Mouse (Mus musculus) MEL (cell line): Measurements from ENCODE around the gene Fam169b. TPM values are rescaled to one million over a fixed set of nuclear protein-coding genes. Genes with fewer than 3 reads are reported as not detected.

Source experiments
- DNase-seq: peaks from one replicate; pipeline ENCODE4 v3.0.0; 2011; ENCODE audit warnings: low read depth, low spot score
- H3K27ac ChIP-seq: 2 replicates; pipeline ENCODE4 v1.5.1; 2012; ENCODE audit warnings: low read depth, mild to moderate bottlenecking, control low read depth, low read length, moderate library complexity; ENCODE audit not compliant: control insufficient read depth
- H3K27me3 ChIP-seq, 2 experiments: fragments of 150-350 bp in 1 of 2; sonication (generic) in 1 of 2; 2 replicates each; pipeline ENCODE4 v1.6.1; 2012; ENCODE audit warnings: low read length in 2 of 2, mild to moderate bottlenecking in 2 of 2, improper control_type of control experiment in 1 of 2, moderate library complexity in 1 of 2; ENCODE audit not compliant: insufficient read depth in 2 of 2, control insufficient read depth in 1 of 2
- H3K36me3 ChIP-seq, 2 experiments: 2 replicates each; pipeline ENCODE4 v1.6.1; 2012 to 2014; ENCODE audit warnings: low read length in 2 of 2, improper control_type of control experiment in 1 of 2, inconsistent platforms in 1 of 2, mild to moderate bottlenecking in 1 of 2; ENCODE audit not compliant: insufficient read depth in 2 of 2, control insufficient read depth in 1 of 2
- H3K4me1 ChIP-seq, 2 experiments: fragments of 150-350 bp in 1 of 2; sonication (generic) in 1 of 2; 2 replicates each; pipeline ENCODE4 v1.6.1; 2012; ENCODE audit warnings: low read length in 2 of 2, improper control_type of control experiment in 1 of 2, mild to moderate bottlenecking in 1 of 2; ENCODE audit not compliant: insufficient read depth in 2 of 2, control insufficient read depth in 1 of 2
- H3K4me3 ChIP-seq, 2 experiments: fragments of 150-350 bp in 1 of 2; sonication (generic) in 1 of 2; 2 replicates each; pipeline ENCODE4 v1.5.1; 2012; ENCODE audit warnings: low read depth in 2 of 2, low read length in 2 of 2, mild to moderate bottlenecking in 2 of 2, moderate library complexity in 2 of 2, control low read depth in 1 of 2, improper control_type of control experiment in 1 of 2; ENCODE audit not compliant: control insufficient read depth in 1 of 2, insufficient read depth in 1 of 2
- H3K79me2 ChIP-seq: 2 replicates; pipeline ENCODE4 v1.6.1; 2012; ENCODE audit warnings: mild to moderate bottlenecking, low read length, moderate library complexity; ENCODE audit not compliant: control insufficient read depth, poor library complexity, insufficient read depth
- H3K9ac ChIP-seq: 2 replicates; pipeline ENCODE4 v1.6.1; 2012; ENCODE audit warnings: low read depth, mild to moderate bottlenecking, control low read depth, low read length, moderate library complexity; ENCODE audit not compliant: control insufficient read depth, poor library complexity, severe bottlenecking
- H3K9me3 ChIP-seq: fragments of 150-350 bp; sonication (generic); replicated peaks from 2 replicates; pipeline ENCODE4 v1.6.1; 2012; ENCODE audit warnings: mild to moderate bottlenecking, low read length, improper control_type of control experiment, moderate library complexity; ENCODE audit not compliant: insufficient read depth
- BHLHE40 ChIP-seq: IDR thresholded peaks from 2 replicates; pipeline ENCODE4 v1.6.1; 2012; ENCODE audit warnings: low read depth, mild to moderate bottlenecking, inconsistent platforms, low read length, improper control_type of control experiment, borderline replicate concordance
- ELF1 ChIP-seq: IDR thresholded peaks from 2 replicates; pipeline ENCODE4 v1.6.1; 2014; ENCODE audit warnings: low read depth, mild to moderate bottlenecking, inconsistent platforms, low read length, improper control_type of control experiment, moderate library complexity
- GATA1 ChIP-seq: IDR thresholded peaks from 2 replicates; pipeline ENCODE4 v1.6.1; 2011; ENCODE audit warnings: low read depth, low read length, improper control_type of control experiment
- JUND ChIP-seq: IDR thresholded peaks from 2 replicates; pipeline ENCODE4 v1.6.1; 2011; ENCODE audit warnings: low read depth, mild to moderate bottlenecking, improper control_type of control experiment, low read length
- KAT2A ChIP-seq: conservative IDR thresholded peaks from 2 replicates; pipeline ENCODE4 v1.6.1; 2012; ENCODE audit warnings: low read depth, low read length, improper control_type of control experiment, inconsistent platforms
- MAX ChIP-seq: IDR thresholded peaks from 2 replicates; pipeline ENCODE4 v1.6.1; 2011; ENCODE audit warnings: low read length, improper control_type of control experiment
- MAZ ChIP-seq: IDR thresholded peaks from 2 replicates; pipeline ENCODE4 v1.6.1; 2012; ENCODE audit warnings: low read depth, mild to moderate bottlenecking, inconsistent platforms, low read length, improper control_type of control experiment
- MEF2A ChIP-seq: IDR thresholded peaks from 2 replicates; pipeline ENCODE4 v1.6.1; 2014; ENCODE audit warnings: low read depth, mild to moderate bottlenecking, inconsistent platforms, low read length, improper control_type of control experiment; ENCODE audit not compliant: poor library complexity, insufficient replicate concordance, severe bottlenecking; ENCODE audit errors: extremely low read depth
- MYB ChIP-seq: IDR thresholded peaks from 2 replicates; pipeline ENCODE4 v1.6.1; 2011; ENCODE audit warnings: mild to moderate bottlenecking, low read depth, low read length, improper control_type of control experiment
- POLR2A ChIP-seq, 2 experiments: IDR thresholded peaks; 2 replicates each; pipeline ENCODE4 v1.6.1; 2011 to 2012; ENCODE audit warnings: low read length in 2 of 2, mild to moderate bottlenecking in 2 of 2, control low read depth in 1 of 2, improper control_type of control experiment in 1 of 2, low read depth in 1 of 2, moderate library complexity in 1 of 2; ENCODE audit not compliant: control insufficient read depth in 1 of 2, insufficient read depth in 1 of 2, poor library complexity in 1 of 2
- TBP ChIP-seq: IDR thresholded peaks from 2 replicates; pipeline ENCODE4 v1.8.0; 2011; ENCODE audit warnings: low read depth, low read length, improper control_type of control experiment
- UBTF ChIP-seq: IDR thresholded peaks from 2 replicates; pipeline ENCODE4 v1.6.1; 2012; ENCODE audit warnings: low read depth, mild to moderate bottlenecking, inconsistent platforms, low read length, improper control_type of control experiment, moderate library complexity, borderline replicate concordance; ENCODE audit not compliant: insufficient read depth
- ZKSCAN1 ChIP-seq: IDR thresholded peaks from 2 replicates; pipeline ENCODE4 v1.6.1; 2012; ENCODE audit warnings: low read depth, mild to moderate bottlenecking, inconsistent platforms, low read length, improper control_type of control experiment, moderate library complexity
- polyA plus RNA-seq, 2 experiments: library from polyadenylated mRNA; stranded (reverse) in 1 of 2; unstranded in 1 of 2; fragments of >175 nt in 1 of 2; fragments of >200 nt in 1 of 2; gene quantifications; 2 replicates each; pipeline versions ENCODE4 v1.2.1 to v1.2.4; 2012; ENCODE audit warnings: low replicate concordance in 2 of 2, low read depth in 1 of 2; ENCODE audit not compliant: insufficient read length in 2 of 2, insufficient read depth in 1 of 2, missing spikeins in 1 of 2
- total RNA-seq: library from RNA; depleted of rRNA; stranded (reverse); fragments of 300-350 nt; gene quantifications from 2 replicates; pipeline ENCODE4 v1.2.3, GENCODE M21; 2012

The Fam169b gene
- total and polyA plus RNA-seq, 3 experiments = not detected

GRCm38 (mm10) chr7:68259523-68260081 lies 14.0 kb upstream of the Fam169b start (continued):
- no peak for TF ChIP-seq JUND

GRCm38 (mm10) chr7:68262612-68263200 lies 10.9 kb upstream of the Fam169b start:
- H3K27ac ChIP-seq = no peak overlapping the region
- no peak for DNase-seq
- TF ChIP-seq ELF1 = no peak
- TF ChIP-seq MAZ = no peak
- no peak for TF ChIP-seq MYB
- TF ChIP-seq POLR2A (IDR thresholded peaks at IDR 0.05; ENCODE audit: control insufficient read depth in 1 of 2, insufficient read depth in 1 of 2, low read depth in 1 of 2, low read length in 2 of 2, poor library complexity in 1 of 2) = no peak
- TF ChIP-seq ZKSCAN1 = no peak
- no peak for TF ChIP-seq KAT2A
- no peak for TF ChIP-seq MAX
- no peak for TF ChIP-seq BHLHE40

GRCm38 (mm10) chr7:68263346-68264027 lies 10.2 kb upstream of the Fam169b start:
- Histone ChIP-seq H3K27me3 (no peaks in the 10 kb centered on the region; a peak in 1 of 4 replicates), H3K9ac (no peak overlapping the region), H3K9me3 (no peaks in the 10 kb centered on the region), H3K4me1 (no peaks in the 10 kb centered on the region), H3K79me2 (no peaks in the 10 kb centered on the region), H3K4me3 (no peak overlapping the region), H3K27ac (no peak overlapping the region), H3K36me3 (no peaks in the 10 kb centered on the region)
- DNase-seq = no peak
- TF ChIP-seq ELF1 (no peak), MEF2A (no peak), KAT2A (no peak), UBTF (no peak), TBP (no peak), MAX (no peak), GATA1 (no peak)

More at GRCm38 (mm10) chr7:68262612-68263200, 10.9 kb upstream of the Fam169b start:
- Histone ChIP-seq H3K9me3 (no peaks in the 10 kb centered on the region), H3K9ac (no peak overlapping the region), H3K4me3 (no peak overlapping the region), H3K36me3 (no peaks in the 10 kb centered on the region), H3K79me2 (no peaks in the 10 kb centered on the region), H3K4me1 (no peaks in the 10 kb centered on the region), H3K27me3 (no peaks in the 10 kb centered on the region; a peak in 1 of 4 replicates)
